ENCODE assay signal across 10 mouse cellular contexts in the genomic region with DNA sequence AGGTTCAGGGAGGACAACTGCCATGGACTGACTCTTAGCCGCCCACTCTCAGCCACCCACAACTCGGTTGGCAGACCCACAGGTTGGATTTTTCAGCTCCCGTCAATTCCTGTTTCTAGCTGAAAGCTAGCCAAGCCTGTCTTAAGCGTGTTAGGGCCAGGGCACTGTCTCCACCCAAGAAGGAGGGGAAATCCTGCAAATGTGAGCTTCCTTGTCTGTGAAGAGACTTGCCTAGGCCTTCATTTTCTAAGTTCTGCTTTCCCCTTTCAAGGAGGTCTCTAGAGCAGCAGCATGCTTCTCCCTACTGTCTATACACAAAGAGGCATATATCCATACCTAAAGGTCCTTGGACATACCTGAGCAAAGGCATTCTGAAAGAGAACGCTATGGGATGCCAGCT. TPM values are rescaled to one million over a fixed set of nuclear protein-coding genes. Genes with fewer than 3 reads are reported as not detected.
DNase-seq lines count a peak whose midpoint lies in the region; ATAC-seq lines count a peak whose summit lies in the region.
"Had no signal": no experiment of that assay in that cellular context is flagged by ENCODE, and none has a peak within 500 bp of the region (broad histone marks: within the 10 kb centered on the region; RNA-seq: fewer than 3 reads in every experiment).

No protein-coding gene starts in this region.

- WGBS in embryonic facial prominence, embryonic 15.5 days: 68% methylated on average over 5 of the region's 5 CpGs
- 82% methylated on average over 5 of the region's 5 CpGs for WGBS in limb, embryonic 13.5 days
- WGBS in stomach, embryonic 14.5 days: 90% methylated on average over 5 of the region's 5 CpGs

- H3K36me3 ChIP-seq in embryonic facial prominence, embryonic 15.5 days: peaks cover 4% of the 10 kb centered on the region; the same call in 1 of the 2 replicates
- peaks cover 20% of the 10 kb centered on the region for H3K36me3 ChIP-seq in limb, embryonic 13.5 days
- no peaks in the 10 kb centered on the region for H3K36me3 ChIP-seq in stomach, embryonic 14.5 days (ENCODE audit: control insufficient read depth, insufficient read depth, low read length)

- peak; percentile 16 to 37 for DNase-seq in left cerebral cortex, postnatal 36 days (ENCODE audit: low spot score in 2 of 2)
- no peak for DNase-seq in left cerebral cortex, adult 11 months (ENCODE audit: low spot score)
- no peak for DNase-seq in adipocyte (ENCODE audit: low spot score)
- no peak for DNase-seq in adrenal gland, postnatal 36 days
- DNase-seq: cerebellum, adult 11 months; gastrocnemius, postnatal 14 days had no signal

- no peak overlapping the region for H3K27ac ChIP-seq in embryonic facial prominence, embryonic 15.5 days (replicated peaks)
- H3K27ac ChIP-seq in limb, embryonic 13.5 days: no peak overlapping the region
- no peak overlapping the region for H3K27ac ChIP-seq in stomach, embryonic 14.5 days (ENCODE audit: low read length)
- H3K27ac ChIP-seq: kidney, postnatal 0 days had no signal

- no peak overlapping the region for H3K9ac ChIP-seq in embryonic facial prominence, embryonic 15.5 days
- no peak overlapping the region for H3K9ac ChIP-seq in limb, embryonic 13.5 days
- H3K9ac ChIP-seq in stomach, embryonic 14.5 days (replicated peaks; ENCODE audit: low read depth, low read length): no peak overlapping the region

- H3K4me2 ChIP-seq in embryonic facial prominence, embryonic 15.5 days (replicated peaks): 0 out of 2 replicates have a peak overlapping the region, but pooled peaks have one; percentile 46
- H3K4me2 ChIP-seq in limb, embryonic 13.5 days (replicated peaks): peak overlapping the region; percentile 60
- 0 out of 2 replicates have a peak overlapping the region, but pooled peaks have one; percentile 38 for H3K4me2 ChIP-seq in stomach, embryonic 14.5 days (replicated peaks; ENCODE audit: low read depth, low read length)

- H3K4me1 ChIP-seq in embryonic facial prominence, embryonic 15.5 days: 0 out of 2 replicates have a peak, but pooled peaks cover 4% of the 10 kb centered on the region
- H3K4me1 ChIP-seq in limb, embryonic 13.5 days: peaks cover 8% of the 10 kb centered on the region; the same call in 1 of the 2 replicates
- no peaks in the 10 kb centered on the region for H3K4me1 ChIP-seq in stomach, embryonic 14.5 days (ENCODE audit: control insufficient read depth, insufficient read depth, low read length)

- no peak overlapping the region for H3K4me3 ChIP-seq in embryonic facial prominence, embryonic 15.5 days (replicated peaks)
- peak overlapping the region; percentile 51; the same call in 1 of the 2 replicates for H3K4me3 ChIP-seq in limb, embryonic 13.5 days
- no peak overlapping the region for H3K4me3 ChIP-seq in stomach, embryonic 14.5 days (ENCODE audit: low read depth, low read length)

- no peaks in the 10 kb centered on the region for H3K27me3 ChIP-seq in embryonic facial prominence, embryonic 15.5 days
- H3K27me3 ChIP-seq in limb, embryonic 13.5 days: no peaks in the 10 kb centered on the region
- H3K27me3 ChIP-seq in stomach, embryonic 14.5 days (ENCODE audit: control insufficient read depth, insufficient read depth, low read length): no peaks in the 10 kb centered on the region

- intact Hi-C loops in left cerebral cortex, postnatal 36 days (cut with DNase I): loop anchor here (10.0 kb wide), 1 partner anchor 201 kb away; no protein-coding TSS in a partner anchor

- ATAC-seq in embryonic facial prominence, embryonic 15.5 days (ENCODE audit: insufficient number of reproducible peaks, low FRiP score, low TSS enrichment, low read depth): no peak
- ATAC-seq in limb, embryonic 13.5 days (ENCODE audit: low FRiP score, low read depth): no peak
- no peak for ATAC-seq in stomach, embryonic 14.5 days (ENCODE audit: insufficient number of reproducible peaks, insufficient read depth, low FRiP score, low read depth)

- no peaks in the 10 kb centered on the region for H3K9me3 ChIP-seq in embryonic facial prominence, embryonic 15.5 days (replicated peaks)
- H3K9me3 ChIP-seq in limb, embryonic 13.5 days: no peaks in the 10 kb centered on the region
- H3K9me3 ChIP-seq in stomach, embryonic 14.5 days (ENCODE audit: control insufficient read depth, low read depth, low read length): no peaks in the 10 kb centered on the region

RNA-seq across cellular contexts. Expression of gene Ids, which starts 1.4 kb away (rescaled TPM):
- 100 to 1,000 TPM; 338 to 341 TPM for total RNA-seq in left cerebral cortex, postnatal 36 days (2021)
- polyA plus RNA-seq in embryonic facial prominence, embryonic 15.5 days (2015; fragmentation: Nextera tagmentation; extraction: Ambion mirVana): 4.0 and 4.4 TPM in 2 replicates
- 4.1 TPM in 2 replicates for polyA plus RNA-seq in limb, embryonic 13.5 days (2015; fragmentation: Nextera tagmentation; extraction: Ambion mirVana)
- 4.0 and 4.1 TPM in 2 replicates for polyA plus RNA-seq in stomach, embryonic 14.5 days (2014; fragmentation: Nextera tagmentation; extraction: Ambion mirVana)
- total RNA-seq in adrenal gland, postnatal 36 days (2021): 10 to 100 TPM; 31.1 to 38.0 TPM

RNA-seq across cellular contexts. Expression of gene 1110012L19Rik, which starts 22.2 kb away (rescaled TPM):
- 10 to 100 TPM; 12.3 to 12.5 TPM for total RNA-seq in left cerebral cortex, postnatal 36 days (2021)
- 30.6 and 31.0 TPM in 2 replicates for polyA plus RNA-seq in embryonic facial prominence, embryonic 15.5 days (2015; fragmentation: Nextera tagmentation; extraction: Ambion mirVana)
- 27.8 and 30.1 TPM in 2 replicates for polyA plus RNA-seq in limb, embryonic 13.5 days (2015; fragmentation: Nextera tagmentation; extraction: Ambion mirVana)
- 33.5 and 37.2 TPM in 2 replicates for polyA plus RNA-seq in stomach, embryonic 14.5 days (2014; fragmentation: Nextera tagmentation; extraction: Ambion mirVana)
- 10 to 100 TPM; 16.7 to 19.9 TPM for total RNA-seq in adrenal gland, postnatal 36 days (2021)

Comparison
In these comparisons a context has a peak if more than half of its experiments do, and no peak if none do; other contexts are left out.
1. DNase-seq: peak in left cerebral cortex, postnatal 36 days (2 of 2); none in left cerebral cortex, adult 11 months (single experiment), adipocyte (single experiment) and adrenal gland, postnatal 36 days (0 of 2).
2. Peak in every context shown above with its lines, with median percentiles within 50 percentile points of each other: H3K4me2 ChIP-seq.